Mouse (Mus musculus) v-Abl transformed pro-B cells (cell line): ENCODE measurements around the gene Slc35e2.

Experiments used
- in situ Hi-C, 2 experiments: fragments of 400-800 bp; cut with MboI; formaldehyde crosslinking; loops; one replicate each; pipeline ENCODE4 v1.15.1; 2025; ENCODE audit not compliant: unreplicated experiment in 2 of 2

The Slc35e2 gene

DNA sequence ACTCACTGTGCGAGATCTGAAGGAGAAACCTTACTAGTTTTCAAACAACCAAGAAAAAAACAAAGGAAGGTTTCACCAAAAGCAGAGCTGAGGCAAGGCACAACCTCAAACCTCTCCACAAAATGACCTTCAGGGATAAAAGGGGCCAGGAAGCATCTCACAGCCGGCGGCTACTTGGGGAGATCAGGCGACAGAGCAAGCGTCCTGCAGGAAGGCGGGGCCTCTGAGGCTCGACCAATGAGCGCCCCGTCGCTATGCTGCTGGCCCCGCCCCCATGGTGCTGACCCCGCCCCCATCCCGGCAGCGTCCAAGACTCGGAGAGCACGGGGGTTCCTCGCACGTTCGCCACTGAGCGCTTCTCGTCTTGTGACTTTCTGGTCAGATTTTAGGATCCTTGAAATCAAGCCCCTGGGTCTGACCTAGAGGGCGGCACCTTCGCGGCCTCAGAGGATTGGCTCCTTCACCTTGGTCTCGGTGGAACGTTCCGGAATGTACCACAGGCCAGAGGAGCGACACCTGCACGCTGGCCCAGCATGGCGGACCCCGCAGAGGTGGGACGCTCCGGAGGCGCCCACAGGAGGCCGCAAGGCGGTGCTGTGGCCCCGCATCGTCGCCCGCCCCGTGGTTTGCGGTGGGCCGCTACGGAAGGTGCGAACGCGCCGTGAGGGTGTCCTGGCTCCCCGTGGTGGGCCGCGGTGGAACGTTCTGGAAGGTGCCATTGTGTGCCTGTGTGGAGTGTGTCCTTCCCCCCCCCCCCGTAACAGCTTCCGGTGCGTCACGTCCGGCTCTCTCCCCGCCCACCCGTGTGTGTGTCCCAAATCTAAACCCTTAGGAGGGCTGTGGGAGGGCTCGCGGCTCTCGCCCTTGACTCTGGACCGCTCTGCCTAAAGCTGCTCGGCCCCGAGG lies at the start of gene Slc35e2:
Gene Slc35e2 (plus strand): TSS at position 326 of the 906 bp plus-strand sequence.
- in situ Hi-C loops = no loop called here

DNA sequence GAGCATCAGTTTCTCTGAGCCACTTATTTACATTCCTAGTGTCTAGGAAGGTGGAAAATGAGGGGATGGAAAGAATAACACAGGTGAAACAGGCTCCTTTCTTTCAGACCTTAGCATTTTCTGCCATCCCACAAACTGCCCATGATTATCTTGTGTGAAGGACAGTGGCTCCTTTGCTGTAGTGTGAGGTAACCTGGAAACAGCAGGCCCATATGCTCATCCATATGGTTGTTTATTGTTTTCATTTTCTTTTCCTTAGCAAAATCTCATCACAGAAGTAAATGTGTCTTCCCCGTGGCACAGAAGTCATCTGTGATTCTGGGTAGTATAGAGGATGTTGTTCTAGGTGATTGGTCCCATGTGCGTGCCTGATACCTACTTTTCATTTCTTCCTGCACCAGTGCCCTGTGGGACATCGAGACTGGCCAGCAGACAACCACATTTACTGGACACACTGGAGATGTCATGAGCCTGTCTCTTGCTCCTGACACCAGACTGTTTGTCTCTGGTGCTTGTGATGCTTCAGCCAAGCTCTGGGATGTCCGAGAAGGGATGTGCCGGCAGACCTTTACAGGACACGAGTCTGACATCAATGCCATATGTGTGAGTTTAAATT lies 48.2 kb upstream of the Slc35e2 start:
- in situ Hi-C loops = loop anchor here in 1 of 2 experiments (25.0 kb wide), 2 partner anchors 591 to 1391 kb away; partner anchors contain the start of genes Hes5, Megf6, Pank4 and Tprgl

DNA sequence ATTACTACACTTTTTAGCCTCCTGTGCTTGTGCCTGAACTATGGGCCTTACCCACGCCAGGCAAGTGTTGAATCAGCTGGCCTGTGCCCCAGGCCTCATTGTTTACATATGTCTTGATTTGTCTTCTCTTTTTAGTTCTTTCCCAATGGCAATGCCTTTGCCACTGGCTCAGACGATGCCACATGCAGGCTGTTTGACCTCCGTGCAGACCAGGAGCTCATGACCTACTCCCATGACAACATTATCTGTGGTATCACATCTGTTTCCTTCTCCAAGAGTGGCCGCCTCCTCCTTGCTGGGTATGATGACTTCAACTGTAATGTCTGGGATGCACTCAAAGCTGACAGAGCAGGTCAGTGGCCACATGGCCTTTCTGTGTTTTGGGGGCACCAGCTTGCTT lies 46.3 kb upstream of the Slc35e2 start:
- in situ Hi-C loops = loop anchor here in 1 of 2 experiments (25.0 kb wide), 2 partner anchors 593 to 1393 kb away; partner anchors contain the start of genes Hes5, Megf6, Pank4 and Tprgl

DNA sequence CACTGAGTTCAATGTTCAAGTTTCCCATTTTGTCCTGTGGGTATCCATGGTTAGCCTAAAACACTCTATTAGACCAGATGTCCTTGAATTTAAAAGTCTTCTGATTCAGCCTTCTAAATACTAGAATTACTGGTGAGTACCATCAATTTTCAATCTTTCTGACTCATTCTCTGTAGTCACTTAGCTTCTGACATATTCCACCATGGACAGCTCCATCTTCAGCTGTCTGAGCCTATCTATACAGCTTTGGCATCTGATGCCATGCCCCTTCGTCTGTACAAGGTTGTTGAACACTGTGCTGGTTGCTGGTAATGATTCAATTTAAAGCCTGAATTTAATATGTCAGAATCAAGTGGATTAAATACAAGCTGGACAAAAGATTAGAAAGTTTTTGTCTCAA lies 45.8 kb upstream of the Slc35e2 start:
- in situ Hi-C loops = loop anchor here in 1 of 2 experiments (25.0 kb wide), 2 partner anchors 593 to 1393 kb away; partner anchors contain the start of genes Hes5, Megf6, Pank4 and Tprgl

DNA sequence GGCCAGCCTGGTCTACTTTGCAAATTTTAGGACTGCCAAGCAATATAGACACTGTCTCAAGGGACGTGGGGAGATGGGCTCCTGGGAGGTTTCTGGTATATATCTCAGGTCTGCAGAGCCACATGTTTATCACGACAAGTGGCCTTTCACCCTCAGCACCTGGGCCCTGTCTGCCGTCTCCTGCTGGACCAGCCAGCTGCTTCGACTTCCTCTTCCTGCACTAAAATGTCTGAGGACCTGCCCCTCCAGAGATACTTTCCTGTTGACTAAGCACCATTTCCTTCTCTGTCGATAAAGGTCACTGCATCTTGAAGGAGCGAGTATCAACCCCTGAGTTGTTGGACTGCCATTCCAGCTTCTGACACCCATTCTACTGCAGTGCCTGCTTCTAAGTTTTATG lies 41.8 kb upstream of the Slc35e2 start:
- in situ Hi-C loops = loop anchor here in 1 of 2 experiments (25.0 kb wide), 2 partner anchors 597 to 1397 kb away; partner anchors contain the start of genes Hes5, Megf6, Pank4 and Tprgl

DNA sequence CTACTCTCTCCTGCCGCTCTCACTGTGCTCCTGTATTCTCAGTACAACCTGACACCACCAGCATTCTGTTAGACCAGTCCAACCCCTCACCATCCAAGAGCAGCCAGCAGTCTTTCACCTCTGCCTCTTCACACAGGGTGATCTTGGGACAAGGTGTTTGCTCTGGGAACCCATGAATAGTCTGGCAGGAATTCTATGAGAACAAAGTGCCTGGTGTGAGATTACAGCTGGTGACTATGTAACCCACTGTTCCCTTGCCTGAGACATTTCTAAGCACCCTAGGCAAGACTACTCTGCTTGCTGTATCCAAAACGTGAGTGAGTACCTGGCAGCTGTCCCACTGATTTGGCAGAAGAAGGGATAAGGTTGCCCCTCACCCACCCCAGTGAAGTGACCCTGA lies 40.3 kb upstream of the Slc35e2 start:
- in situ Hi-C loops = loop anchor here in 1 of 2 experiments (25.0 kb wide), 2 partner anchors 599 to 1399 kb away; partner anchors contain the start of genes Hes5, Megf6, Pank4 and Tprgl

DNA sequence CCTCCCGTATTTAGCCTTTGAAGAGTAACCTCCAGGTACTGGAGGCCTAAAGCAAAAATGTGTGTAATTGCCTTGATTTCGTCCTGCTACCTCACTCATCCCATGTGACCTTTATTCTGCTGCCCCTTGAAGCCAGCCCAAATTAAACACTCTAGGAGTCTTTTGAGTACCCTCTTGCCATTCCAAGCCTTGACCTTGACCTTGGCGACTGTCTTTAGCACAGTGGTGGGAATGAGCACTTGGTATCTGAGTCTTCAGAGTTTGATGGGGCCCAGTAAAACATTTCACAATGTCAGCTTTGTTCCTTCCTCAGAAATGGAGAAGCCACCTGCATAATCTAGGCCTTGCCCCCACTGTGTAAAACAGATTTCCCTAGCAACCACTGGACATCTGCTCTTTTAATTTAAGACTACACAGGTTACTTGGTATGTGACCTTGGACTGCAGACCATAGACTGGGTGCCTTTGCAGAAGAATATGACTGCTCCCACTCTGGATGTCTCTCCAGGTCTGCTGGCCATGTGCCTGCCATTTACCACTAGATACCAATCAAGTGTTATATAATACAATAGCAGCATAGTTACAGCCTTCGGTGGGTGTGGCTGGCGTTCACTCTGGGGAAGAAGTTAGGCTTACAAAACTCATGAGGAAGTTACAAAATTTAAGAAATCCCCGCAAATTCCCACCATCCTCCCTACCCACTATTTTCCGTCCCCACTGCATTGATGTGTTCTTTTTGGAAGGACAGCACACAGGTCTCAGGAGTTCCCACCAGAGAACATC lies 39.4 kb upstream of the Slc35e2 start, which contains the start of gene Nadk:
Gene Nadk (plus strand): TSS at position 718 of the 782 bp plus-strand sequence.
- in situ Hi-C loops = loop anchor here in 1 of 2 experiments (25.0 kb wide), 2 partner anchors 600 to 1400 kb away; partner anchors contain the start of genes Hes5, Megf6, Pank4 and Tprgl

DNA sequence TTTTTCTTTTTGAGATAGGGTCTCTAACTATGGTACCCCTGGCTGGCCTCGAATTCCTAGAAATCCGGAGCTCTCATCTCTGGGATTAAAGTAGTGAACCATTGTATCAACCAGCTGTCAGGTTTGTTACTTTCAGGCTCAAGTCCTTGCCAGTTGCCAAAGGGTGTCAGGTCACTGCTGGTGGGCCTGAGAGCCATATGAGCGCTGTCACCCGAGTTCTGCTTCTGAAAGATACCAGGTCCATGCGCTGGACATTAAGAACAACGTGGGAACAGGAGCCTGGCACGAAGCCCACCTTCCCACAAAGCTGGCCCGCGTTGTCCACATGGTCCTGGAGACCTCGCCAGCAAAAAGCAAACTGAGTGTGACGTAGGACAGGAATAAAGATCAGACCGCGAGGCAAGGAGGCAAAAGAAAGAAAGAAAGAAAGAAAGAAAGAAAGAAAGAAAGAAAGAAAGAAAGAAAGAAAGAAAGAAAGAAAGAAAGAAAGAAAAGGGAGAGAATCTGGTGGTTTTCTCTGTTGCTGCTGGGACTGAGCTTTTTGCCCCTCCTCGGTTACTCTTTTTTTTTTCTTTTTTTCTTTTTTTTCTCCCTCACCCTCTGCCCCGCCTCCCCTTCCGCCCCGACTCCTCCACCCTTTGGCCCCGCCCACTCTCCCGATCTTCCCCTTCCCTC lies 38.4 kb upstream of the Slc35e2 start:
- in situ Hi-C loops = loop anchor here in 1 of 2 experiments (25.0 kb wide), 2 partner anchors 601 to 1401 kb away; partner anchors contain the start of genes Hes5, Megf6, Pank4 and Tprgl

DNA sequence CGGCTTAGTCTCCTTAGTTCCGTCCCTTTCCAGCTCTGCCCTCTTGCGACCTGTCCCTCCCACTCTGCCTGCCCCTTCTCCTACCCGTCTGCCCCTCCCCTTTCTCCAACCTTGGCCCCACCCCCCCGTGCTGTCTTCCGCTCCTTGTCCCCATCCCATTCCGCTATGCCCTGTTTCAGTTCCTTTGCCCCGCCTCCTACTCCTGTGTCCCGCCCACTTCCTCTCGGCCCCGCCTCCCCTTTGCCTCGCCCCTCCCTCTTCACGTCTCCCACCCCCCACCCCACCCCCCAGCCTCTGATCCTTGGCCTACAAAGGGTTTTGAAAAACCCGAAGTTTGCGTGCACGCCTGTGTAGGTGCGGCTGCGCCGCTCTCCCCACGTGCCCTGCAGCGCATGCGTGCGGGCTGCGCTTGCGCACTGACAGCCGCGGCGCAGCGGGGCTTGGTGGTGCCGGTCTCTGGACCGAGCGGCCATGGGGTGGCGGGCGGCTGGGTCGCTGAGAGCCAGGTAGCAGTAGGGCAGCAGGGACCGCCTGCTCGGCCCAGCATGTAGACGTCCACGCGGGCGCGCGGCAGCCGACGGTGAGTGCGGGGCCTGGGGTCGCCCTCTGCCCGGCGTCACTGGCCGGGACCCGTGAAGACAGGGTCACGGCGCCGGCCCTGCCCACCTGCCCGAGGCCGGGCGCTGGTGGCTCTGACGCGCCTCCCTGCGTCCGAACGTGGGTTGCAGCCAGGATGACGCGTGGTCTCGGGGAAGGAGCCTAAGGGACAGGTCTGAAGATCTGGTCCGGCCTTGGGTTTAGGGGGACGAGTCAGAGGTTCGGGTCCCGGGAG lies 37.6 kb upstream of the Slc35e2 start:
- in situ Hi-C loops = loop anchor here in 1 of 2 experiments (25.0 kb wide), 2 partner anchors 601 to 1401 kb away; partner anchors contain the start of genes Hes5, Megf6, Pank4 and Tprgl

DNA sequence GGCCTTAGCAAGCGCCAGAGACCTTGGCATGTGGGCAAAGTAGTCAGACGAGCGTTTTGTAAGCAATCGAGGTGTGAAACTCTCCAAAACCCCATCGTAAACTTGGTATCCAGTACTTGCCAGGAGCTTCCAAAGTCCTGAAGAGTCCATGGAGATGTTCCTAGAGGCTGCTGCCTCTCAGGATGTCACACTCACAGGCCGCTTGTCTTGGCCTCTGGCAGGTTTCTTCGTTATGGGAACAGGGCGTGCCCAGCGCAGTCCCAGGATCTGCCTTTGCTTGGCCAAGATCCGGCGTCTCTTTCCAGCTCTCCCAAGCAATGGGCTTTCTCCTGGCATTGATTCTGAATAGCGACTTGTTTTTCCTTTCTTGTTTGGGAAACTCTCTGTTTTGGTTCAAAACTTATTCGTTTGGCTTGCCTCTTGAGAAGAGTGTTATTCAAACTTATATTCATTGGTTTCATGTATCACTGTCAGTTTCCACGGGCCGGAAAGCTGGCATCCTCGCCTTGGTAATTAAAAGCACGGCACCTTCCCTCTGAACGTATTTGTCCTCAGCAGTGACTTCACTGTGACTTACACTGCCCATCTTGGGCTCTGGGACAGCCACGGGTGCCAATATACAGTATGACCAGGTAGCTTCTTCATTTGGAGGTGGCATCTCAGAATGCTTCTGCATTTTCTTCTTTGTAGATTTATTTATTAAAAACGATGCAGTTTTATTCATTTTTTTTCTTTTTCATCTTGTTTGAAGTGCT lies 36.7 kb upstream of the Slc35e2 start:
- in situ Hi-C loops = loop anchor here (5.0 to 25.0 kb wide), 4 partner anchors 82 to 1402 kb away; partner anchors contain the start of genes Hes5 (in 1 of the 2), Megf6 (in 1 of the 2), Pank4 (in 1 of the 2) and Tprgl (in 1 of the 2)

DNA sequence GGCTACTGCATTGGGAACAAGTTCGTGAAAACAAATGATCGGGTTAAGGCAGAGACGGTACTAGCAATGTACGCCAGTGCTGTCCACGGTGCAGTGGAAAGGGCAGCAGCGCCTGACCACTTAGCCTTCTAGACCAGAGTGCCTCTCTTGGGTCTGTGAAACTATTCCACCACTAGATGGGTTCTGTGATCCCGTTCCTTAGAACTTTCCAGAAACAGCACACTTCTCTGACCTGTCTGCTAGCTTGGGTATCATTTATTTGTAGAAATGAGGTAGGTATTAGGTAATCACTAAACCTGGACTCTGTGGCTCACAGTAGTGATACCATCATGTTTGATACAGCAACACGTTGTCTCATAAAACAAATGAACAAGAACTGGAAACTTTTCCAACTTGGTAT lies 34.7 kb upstream of the Slc35e2 start:
- in situ Hi-C loops = loop anchor here (5.0 to 25.0 kb wide), 4 partner anchors 84 to 1404 kb away; partner anchors contain the start of genes Hes5 (in 1 of the 2), Megf6 (in 1 of the 2), Pank4 (in 1 of the 2) and Tprgl (in 1 of the 2)

DNA sequence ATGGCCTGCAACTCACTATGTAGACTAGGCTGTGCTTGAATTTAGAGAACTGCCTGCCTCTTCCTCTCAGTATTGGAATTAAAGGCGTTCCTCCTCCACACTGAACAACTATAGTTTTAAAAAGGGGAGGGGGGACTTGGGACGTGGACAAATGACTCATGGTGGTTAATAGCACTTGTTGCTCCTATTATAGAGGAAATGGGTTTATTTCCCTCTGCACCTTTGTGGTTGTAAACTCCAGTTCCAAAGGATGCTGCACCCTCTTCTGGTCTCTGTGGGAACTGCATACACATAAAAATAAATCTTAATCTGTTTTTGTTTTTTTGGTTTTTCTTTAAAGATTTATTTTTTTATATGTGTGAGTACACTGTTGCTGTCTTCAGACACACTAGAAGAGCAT lies 33.0 kb upstream of the Slc35e2 start:
- in situ Hi-C loops = loop anchor here (5.0 to 25.0 kb wide), 4 partner anchors 86 to 1406 kb away; partner anchors contain the start of genes Hes5 (in 1 of the 2), Megf6 (in 1 of the 2), Pank4 (in 1 of the 2) and Tprgl (in 1 of the 2)

DNA sequence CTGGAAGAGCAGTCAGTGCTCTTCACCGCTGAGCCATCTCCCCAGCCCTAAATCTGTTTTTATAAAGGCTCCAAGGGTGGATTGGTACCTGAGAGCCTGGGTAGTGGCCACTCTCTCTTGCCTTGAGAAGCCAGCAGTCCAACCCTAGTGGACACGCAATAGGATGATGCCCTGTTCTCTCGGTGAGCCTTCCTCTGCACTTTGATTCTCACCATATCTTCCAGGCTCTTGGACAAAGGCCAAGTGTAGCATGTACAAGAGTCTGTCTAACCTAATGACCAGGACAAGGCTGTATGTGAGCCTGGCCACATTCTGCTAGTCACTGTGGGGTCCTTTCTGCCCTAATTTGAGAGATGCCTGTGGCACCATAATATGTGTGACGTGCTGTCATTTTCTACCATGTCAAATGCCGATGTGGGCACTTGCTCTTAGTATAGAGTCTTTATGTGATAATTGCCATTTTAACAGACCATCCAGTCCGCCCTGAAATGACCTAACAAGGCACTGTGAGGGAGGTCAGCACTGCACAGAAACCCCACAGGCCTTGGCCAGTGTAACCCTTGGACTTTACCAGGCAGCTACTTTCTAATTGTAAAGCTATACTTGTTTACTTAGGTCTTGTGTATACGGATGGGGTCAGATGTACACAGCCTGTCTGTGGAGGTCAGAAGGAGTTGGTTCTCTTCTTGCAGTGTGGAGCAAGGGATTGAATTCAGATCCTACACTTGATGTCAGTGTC lies 32.4 kb upstream of the Slc35e2 start:
- in situ Hi-C loops = loop anchor here (5.0 to 25.0 kb wide), 4 partner anchors 86 to 1406 kb away; partner anchors contain the start of genes Hes5 (in 1 of the 2), Megf6 (in 1 of the 2), Pank4 (in 1 of the 2) and Tprgl (in 1 of the 2)

DNA sequence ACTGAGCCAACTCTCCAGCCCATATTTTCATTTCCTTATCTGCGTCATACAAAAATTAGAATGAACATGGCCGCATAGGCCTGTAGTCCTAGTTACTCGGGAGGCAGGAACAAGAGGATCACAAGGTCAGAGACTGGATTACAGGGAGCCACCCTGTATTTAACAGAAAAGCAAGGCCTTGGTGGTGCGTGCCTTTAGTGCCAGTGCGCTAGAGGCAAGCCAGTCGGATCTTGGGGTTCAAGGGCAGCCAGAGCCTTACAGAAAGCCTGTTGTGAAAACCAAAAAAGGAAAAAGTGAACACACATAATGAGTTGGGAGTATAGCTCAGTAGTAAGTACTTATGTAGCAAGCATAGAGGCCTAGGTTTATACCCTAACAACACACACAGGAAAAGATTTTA lies 31.4 kb upstream of the Slc35e2 start:
- in situ Hi-C loops = loop anchor here (5.0 to 25.0 kb wide), 5 partner anchors 88 to 1408 kb away; partner anchors contain the start of genes Hes5 (in 1 of the 2), Megf6 (in 1 of the 2), Pank4 (in 1 of the 2) and Tprgl (in 1 of the 2)

DNA sequence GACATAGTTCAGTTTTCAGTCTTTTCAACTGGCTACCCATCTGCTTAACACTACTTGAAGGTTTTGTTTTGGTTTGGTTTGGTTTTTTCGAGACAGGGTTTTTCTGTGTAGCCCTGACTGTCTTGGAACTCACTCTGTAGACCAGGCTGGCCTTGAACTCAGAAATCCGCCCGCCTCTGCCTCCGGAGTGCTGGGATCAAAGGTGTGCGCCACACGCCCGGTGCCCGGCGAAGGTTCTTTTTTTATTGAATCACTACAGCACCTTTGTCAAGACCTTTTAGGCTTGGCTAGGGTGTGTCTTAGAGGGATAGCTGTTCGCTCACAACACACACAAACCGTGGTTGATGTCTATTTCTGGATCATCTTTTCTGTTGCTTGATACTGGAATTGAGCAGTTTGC lies 30.9 kb upstream of the Slc35e2 start:
- in situ Hi-C loops = loop anchor here (10.0 to 25.0 kb wide), 3 partner anchors 476 to 1408 kb away; partner anchors contain the start of genes Hes5 (in 1 of the 2), Megf6 (in 1 of the 2), Pank4 (in 1 of the 2) and Tprgl (in 1 of the 2)

DNA sequence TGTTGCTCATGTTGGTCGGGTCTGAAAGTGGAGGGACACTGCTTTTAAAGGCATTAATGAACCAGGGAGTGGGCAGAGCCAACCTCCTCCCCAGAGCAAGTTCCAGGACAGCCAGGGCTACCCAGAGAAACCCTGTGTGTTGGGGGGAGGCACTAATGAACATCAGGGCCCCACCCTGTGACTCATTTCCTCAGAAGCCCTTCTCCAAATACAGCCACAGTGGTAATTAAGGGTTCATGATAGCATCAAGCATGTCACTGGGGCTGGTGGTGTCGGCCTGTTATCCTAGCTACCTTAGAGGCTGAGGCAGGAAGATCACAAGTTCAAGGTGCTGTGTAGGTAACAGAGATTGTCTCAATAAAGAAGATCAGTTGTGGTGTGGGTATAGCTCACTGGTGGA lies 29.8 kb upstream of the Slc35e2 start:
- in situ Hi-C loops = loop anchor here (10.0 to 25.0 kb wide), 3 partner anchors 477 to 1409 kb away; partner anchors contain the start of genes Hes5 (in 1 of the 2), Megf6 (in 1 of the 2), Pank4 (in 1 of the 2) and Tprgl (in 1 of the 2)
